Mouse (Mus musculus) E14TG2a.4 (cell line): ENCODE measurements around the gene Aspdh.

ENCODE experiments used
- CTCF ChIP-seq: conservative IDR thresholded peaks from 2 replicates; pipeline ENCODE4 v1.5.1; 2014; ENCODE audit warnings: low read length
- NANOG ChIP-seq: IDR thresholded peaks from 2 replicates; pipeline ENCODE4 v1.6.1; 2014; ENCODE audit warnings: borderline replicate concordance, low read length, mixed read lengths
- POU5F1 ChIP-seq: IDR thresholded peaks from 2 replicates; pipeline ENCODE4 v1.6.1; 2014; ENCODE audit warnings: low read length, borderline replicate concordance

DNA sequence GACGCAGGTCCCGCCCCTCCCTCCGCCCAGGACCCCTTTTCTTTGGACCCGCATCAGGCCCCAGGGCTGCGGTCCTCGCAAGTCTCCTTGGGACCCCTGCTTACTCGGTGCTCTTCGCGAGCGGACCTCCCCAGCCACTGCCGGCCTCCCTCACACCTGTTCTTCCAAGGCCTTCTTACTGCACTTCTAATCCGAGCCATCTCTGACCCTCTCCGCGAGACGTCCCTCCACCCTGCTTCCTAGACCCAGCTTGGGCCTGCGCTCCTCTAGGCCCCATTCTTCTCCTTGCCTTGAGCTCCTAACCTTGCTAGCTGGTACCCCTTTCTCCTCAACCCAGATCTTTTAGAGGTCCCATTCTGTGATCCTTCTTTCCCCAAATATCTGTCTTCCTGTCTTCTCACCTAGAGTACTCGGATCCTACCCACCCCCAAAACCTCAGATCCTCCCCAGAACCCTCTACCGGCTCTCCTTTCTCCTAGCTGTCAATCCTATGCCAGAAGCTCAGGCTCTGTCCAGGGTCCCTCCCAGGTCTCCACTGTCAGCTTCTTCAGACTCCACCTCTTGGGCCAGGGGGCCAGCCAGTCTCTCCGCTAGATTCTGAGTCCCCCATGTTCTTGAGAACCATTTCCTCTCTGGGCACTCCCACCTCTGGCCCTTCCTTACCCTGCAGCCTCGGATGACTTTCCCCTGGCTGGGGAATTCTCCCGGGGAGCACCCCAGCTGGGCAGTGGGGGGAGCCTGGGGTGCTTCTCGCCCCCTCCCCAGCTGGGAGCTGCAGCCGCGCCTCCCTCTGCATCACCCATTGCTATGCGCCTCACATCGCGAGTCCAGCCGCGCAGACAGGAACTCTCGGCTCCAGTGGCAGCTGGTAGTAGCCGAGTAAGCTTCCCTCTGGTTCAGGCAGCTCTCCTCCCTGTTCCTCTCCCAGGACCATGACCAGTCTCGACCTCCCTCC, 35.4 kb upstream of the Aspdh start:
- TF ChIP-seq CTCF = no peak
- TF ChIP-seq POU5F1 = no peak
- no peak for TF ChIP-seq NANOG
